Mouse (Mus musculus): ENCODE results near the gene Mep1a.
"Not testable (repeated sequence)": the region's sequence is repeated elsewhere in the genome, so short reads cannot be mapped to it uniquely, and the experiment has no call there.

Gene Mep1a

GRCm38 (mm10) chr17:43502592-43502991 lies at the start of gene Mep1a:
Mep1a (minus strand) TSS chr17:43502812.
- no peak for DNase-seq

DNA sequence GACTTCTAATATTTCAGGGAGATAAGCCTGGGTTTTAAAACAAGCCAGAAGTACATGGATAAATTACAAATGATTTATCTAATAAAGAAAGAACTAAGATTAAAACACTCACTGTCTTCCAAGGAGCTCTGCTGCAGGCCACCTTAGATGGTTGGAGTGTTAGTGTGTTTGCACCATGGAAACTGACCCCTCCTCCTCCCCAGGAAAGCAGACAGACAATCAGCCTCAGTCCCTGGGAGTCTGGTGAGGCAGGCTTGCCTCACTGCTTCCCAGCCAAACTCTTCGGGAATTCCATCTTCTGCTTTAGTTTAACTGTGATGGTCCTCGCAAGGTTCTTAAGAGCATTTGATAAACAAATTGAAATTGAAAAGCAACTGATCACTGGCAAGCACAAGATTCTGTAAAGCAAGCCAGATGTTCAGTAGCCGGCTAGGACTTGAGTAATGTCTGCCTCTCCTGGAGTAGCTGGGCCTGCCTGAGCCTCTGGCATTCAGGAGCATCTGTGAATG lies 48.6 kb upstream of the Mep1a start:
- no peak for DNase-seq

DNA sequence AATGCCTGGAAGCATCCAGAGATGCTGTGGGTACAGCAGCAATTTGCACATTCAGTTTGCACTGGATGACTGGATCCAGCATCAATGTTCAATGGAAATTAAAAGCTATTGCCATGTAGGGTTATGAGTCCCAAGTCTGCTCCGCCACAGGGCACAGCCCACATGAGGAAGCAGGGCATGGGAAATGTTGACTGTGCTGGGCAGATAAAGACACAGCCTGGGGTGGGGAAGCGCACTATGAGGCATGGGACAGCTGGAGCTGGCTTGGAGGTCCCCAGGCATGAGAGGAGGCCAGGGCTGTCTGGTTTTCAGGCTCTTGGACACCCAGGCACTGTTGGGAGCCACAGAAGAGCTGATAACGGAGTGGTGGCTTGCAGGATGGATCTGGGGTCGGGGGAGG lies 41.4 kb upstream of the Mep1a start:
- DNase-seq = no peak

- DNase-seq = no peak
Observed at GRCm38 (mm10) chr17:43543539-43543938, 40.9 kb upstream of the Mep1a start, which contains the start of gene Ankrd66. Ankrd66 (minus strand) TSS chr17:43543639.

- no peak for DNase-seq
Observed at GRCm38 (mm10) chr17:43538767-43539166, 36.2 kb upstream of the Mep1a start.

GRCm38 (mm10) chr17:43536841-43537240 lies 34.2 kb upstream of the Mep1a start:
- DNase-seq = not testable (repeated sequence)

DNA sequence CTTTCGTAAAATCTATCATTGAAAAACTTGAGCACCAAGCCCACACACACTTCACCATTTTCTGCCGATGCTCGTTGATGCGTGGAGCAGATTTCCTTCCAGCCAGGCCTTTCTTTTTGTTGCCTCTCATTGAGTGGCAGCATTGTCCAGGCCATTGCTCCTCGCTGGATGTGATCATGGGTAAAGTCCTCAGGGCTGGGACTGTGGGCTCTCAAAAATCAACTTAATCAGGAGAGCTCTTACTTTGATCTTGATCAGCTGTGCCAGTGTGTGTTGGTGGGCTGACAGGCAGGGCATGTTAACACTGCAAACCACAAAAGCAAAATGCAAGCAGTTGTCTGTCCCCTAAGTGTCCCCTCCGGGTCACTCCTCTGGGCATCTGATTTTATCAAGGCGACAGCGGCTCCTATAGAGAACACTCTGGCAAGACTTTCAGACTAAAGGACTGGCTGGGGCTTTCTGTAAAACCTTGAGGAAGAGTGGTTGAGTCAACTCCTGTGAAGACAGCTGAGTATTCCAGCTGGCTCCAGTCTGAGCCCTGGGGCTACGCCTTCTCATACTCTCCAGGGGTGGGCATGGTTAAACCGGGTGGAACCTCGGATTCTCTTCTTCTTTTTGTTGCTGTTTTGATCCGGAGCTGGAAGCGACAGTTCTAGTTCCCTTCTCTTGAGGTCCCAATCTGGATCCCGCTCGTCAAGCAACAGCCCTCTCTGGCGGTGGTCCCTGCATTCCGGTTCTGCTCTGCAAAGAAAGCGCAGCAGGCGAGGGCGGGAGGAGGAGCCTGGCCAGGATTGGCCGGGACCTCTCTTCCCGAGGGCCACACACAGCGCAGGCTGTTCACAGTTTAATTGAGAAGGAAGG lies 32.0 kb upstream of the Mep1a start:
- peak; percentile 15 for DNase-seq

- no peak for DNase-seq
Observed at GRCm38 (mm10) chr17:43531192-43531591, 28.6 kb upstream of the Mep1a start.

GRCm38 (mm10) chr17:43530507-43530906 lies 27.9 kb upstream of the Mep1a start:
- peak; percentile 7 for DNase-seq

DNA sequence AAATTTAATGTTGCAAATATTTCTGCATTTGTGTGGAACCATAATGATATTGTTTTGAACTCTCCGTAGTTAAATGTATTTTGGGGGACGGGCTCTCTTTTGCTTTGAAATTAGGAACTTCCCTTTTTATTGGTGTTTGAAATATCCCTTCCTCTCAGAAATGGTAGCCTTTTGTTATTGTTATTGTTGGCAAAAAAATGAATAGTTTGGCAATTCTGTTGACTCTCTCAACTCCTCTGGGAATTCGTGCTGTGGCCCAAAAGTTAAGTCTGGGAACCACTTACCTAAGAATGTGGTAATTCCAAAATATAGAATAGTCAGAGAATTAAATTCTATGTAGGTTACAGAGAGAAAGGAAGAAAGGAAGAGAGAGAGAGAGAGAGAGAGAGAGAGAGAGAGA lies 17.6 kb upstream of the Mep1a start:
- no peak for DNase-seq

GRCm38 (mm10) chr17:43518644-43519409 lies 16.2 kb upstream of the Mep1a start:
- DNase-seq = peak; percentile 33

DNA sequence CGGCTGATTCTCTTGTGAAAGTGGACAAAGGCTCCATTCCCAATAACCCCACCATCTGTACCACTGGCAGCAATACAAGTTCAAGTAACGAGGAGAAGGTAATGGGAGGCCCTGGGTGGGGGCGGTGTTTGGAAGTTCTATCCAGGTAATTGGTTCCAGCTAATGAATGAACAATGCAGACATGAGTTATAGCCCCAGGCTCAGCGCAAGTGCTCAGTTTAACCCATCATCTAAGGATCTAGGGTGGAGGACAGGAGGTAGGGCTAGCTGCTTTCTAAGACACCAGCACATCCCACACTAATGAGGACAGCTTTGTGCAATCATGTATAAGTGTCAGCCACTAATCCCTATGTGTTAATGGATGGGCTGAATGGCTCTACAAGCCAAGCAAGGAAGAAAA lies 8.2 kb upstream of the Mep1a start:
- DNase-seq = no peak

DNA sequence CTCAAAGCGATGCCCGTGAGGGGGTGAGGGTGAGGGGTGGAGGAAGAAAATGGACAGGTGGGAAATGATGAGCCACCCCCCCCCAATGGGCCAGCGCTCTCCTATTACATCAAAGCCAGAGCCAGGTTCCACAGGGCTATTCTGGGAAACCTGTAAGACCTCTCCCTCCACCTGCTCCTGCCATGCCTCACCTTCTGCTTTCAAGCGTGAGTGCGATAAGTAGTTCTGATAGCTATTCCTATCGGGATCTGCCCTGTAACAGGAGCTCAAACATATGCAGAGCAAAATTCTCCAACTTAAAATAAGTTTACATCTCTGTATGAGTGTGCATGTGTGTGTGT lies 2.0 kb upstream of the Mep1a start:
- DNase-seq = no peak

DNA sequence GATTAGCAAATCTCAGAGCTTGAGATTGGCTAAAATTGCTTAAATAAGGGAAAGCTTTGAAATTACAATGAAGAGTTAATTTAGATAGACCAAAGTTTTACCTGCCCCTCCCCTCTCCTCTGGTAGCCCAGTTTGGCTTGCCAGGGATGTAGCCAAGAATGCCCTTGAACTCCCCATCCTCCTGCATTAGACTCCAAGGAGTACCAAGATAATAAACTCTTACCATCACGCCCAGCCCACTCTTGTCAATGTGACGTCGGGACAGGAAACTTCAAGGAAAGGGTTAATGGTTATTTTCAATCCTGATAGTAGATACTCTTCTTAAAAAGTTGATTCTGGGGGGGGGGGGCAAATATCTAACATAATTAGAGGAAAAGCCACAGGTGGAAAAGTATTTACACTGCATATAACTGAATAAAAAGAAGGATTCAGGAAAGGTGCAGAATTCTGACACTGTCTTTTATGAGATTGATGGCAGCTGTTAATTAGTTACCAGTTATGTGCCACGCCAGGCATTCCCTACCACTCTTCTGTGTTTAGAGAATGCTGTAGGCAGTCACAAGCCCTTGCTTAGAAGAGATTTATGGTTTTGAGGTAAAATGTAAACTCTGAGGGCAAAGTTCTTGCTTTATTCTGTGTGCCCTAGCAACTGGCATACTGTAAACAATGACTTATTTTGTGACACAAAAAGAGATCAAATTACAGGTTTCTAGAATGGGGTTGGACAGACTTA lies 1.4 kb upstream of the Mep1a start:
- no peak for DNase-seq

GRCm38 (mm10) chr17:43501631-43502030 lies 981 bp downstream of the Mep1a start:
- no peak for DNase-seq

- DNase-seq = no peak
Observed at GRCm38 (mm10) chr17:43501223-43501622, 1.4 kb downstream of the Mep1a start.

GRCm38 (mm10) chr17:43500513-43500912 lies 2.1 kb downstream of the Mep1a start:
- DNase-seq = no peak

GRCm38 (mm10) chr17:43497521-43497920 lies 5.1 kb downstream of the Mep1a start:
- DNase-seq = no peak

- DNase-seq = no peak
Observed at GRCm38 (mm10) chr17:43495502-43495901, 7.1 kb downstream of the Mep1a start.

DNA sequence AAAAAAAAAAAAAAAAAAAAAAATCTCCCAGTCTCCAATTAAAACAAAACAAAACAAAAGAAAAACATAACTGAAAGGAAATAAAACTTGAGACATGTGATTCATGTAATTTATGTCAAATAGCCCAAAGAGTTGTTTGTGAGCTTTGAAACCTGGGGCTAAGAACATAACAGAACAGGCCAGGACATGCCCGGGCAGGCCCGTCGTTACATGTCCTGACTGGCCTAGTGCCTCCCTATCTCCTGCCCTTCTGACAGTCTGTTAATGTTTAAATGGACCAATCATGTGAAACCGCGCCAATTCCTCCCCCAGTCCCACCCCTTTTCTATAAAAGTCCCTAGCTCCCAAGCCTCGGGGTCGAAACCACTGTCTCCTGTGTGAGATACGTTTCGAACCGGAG lies 12.2 kb downstream of the Mep1a start:
- DNase-seq = not testable (repeated sequence)

GRCm38 (mm10) chr17:43488439-43489151 lies 14.0 kb downstream of the Mep1a start:
- no peak for DNase-seq

DNA sequence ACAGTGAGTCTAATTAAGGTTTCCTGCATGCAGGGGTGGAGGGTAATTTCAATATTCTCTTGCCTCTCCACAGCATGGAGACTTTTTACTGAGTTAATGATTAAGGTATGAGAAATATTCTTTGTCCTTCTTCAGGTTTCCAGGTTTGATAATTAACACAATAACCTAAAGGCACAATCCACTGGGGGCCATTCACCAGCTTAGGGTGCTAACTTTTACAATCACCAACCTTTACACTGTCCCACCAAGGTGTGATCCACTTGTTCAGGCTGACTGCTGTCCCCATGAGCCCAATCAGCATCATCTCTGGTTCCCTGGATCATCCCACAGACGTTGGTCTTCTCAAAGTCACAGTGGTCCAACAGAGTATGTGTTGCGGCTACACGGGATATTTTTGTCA lies 16.6 kb downstream of the Mep1a start:
- DNase-seq = no peak

DNA sequence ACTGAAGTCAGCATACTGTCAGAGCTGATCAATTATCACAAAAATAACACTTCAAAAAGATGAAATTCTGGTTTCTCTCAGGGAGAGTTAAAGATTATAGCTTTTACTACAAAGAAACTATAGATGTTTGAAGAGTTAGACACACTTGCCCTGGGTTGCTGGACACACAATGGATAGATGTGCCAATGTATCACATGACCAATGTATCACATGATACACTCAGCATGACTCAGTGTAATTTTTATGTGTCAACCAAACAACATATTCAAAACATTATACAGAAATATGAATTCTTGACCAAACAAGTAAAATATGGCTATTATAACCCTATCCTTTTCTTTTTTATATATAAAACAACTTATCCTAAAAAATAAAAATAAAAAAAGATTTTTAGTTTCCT lies 25.0 kb downstream of the Mep1a start:
- DNase-seq = no peak
